Mouse (Mus musculus): ENCODE data around the gene Ndrg4.

Ndrg4 gene

DNA sequence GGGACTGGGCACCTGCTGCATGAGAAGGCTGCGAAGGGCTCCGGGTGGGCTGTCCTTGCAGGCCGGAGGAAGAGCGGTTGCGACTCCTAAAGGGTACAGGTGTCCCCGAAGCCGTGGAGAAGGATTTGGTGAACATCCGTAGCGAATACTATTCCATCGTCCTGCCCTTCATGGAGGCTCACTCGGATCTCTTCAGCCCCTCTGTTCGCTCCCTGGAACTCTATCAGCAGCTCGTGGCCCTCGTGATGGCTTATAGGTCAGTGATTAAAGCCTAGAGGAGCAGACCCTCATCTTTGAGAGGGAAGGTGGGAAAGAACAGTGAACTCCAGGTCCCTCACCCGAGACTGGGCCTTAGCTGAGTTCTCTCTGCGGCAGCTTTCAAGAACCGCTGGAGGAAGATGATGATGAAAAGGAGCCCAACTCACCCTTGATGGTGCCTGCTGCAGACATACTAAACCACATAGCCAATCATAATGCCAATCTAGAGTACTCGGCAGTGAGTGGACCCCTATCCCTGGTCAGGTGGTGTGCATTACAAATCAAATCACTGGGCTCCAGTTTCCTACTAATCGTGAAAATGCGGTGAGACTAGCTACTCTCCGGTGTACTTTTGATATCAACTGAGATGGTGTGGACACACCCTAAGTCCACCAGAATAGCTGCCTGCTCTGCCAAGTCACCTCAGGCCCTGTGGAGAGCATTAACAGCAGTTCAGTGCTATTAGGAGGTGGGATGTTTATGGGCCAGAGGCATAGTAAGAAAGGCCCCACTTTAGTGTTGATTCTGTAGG is 40.0 kb downstream of the Ndrg4 start:
- peak; percentile 37 for DNase-seq (ENCODE audit: low spot score)

DNA sequence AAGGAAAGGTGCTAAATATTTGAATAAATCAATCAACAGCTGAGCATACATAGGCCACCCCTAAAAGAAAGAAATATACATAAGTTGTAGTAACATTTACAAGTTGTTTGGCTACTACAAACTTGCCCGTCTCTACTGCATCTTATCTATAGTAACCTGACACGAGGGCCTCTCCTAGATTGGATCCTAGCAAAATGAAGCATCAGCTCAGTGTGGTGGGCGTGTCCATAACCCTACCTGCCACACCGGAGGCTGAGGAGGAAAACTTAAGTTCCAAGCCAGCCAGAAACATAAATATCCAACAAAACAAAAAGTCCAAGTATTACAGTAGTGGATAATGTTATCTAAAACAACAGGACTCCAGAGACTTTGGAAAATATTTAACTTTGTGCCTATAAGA is 50.8 kb downstream of the Ndrg4 start:
- DNase-seq (ENCODE audit: low spot score) = no peak

DNA sequence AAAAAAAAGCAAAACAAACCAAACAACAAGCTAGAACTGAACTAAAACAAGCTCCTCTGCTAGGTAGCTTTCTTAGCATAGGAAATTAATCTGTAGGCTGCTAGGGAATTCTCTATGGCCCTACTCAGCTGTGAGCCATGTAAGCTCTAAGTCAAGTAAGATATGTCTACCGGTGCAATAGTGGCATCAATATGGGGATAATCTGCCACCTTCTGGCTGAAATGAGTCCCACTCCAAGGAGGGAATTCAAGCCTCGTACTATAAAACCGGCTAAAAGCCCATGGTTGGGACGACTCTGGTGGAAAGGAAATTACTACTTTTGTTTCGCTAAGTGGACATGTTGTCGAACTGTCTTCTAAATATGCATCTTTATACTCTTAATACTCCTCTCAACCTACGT is 61.8 kb downstream of the Ndrg4 start:
- peak; percentile 18 for DNase-seq (ENCODE audit: low spot score)

DNA sequence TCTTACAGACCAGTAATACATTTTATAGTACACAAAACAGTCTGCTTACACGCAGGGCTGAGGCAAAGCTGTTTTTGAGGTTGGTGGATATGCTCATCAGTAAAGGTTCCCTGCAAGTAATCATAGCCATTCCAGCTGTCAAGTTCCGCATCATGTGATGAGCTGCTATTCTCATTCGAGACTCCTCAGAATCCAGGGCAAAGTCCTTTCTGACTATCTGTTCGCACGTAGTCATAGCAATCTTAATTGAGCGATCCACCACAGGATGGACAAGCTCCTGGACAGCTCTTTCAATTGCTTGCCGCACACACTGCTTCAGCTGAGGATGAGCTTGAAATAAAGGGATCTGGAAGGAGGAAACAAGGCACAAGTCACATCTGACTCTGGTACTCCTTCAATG is 65.0 kb downstream of the Ndrg4 start:
- peak; percentile 30 for DNase-seq (ENCODE audit: low spot score)

DNA sequence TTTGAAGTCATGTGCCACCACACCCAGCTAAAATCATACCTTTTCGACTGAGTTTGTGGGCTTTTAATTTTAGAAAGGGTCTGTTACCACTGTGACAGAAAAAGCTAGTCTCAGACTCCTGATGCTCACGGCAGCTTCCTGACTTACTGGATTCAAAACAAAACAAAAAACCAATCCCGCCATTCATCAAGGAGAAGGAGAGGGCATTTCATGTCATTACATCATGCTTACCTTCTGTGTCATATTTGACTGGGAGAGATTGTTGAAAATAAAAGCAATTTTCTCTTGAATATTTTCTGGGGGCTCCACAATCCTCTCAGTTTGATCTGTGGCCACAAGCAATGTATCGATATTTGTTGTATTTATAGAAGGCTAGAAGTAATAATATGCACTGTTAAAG is 71.2 kb downstream of the Ndrg4 start:
- DNase-seq (ENCODE audit: low spot score) = no peak

DNA sequence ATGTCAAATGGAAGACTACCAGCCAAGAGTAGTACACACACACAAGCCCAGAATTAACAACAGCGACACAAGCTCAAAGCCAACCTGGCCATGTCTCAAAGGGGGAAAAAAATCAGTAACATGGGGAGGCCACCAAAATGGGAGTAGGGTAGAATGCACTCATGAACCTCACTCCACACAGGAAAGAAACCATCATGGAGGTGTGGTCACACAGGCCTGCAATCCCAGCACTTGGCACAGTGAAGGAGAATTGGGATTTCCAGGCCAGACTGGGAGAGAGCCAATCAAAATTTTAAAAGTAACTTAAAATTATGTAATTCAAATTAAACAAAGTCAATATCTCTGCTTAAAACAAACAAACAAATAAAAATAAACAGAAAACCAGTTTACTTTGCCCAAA is 75.1 kb downstream of the Ndrg4 start:
- no peak for DNase-seq (ENCODE audit: low spot score)

DNA sequence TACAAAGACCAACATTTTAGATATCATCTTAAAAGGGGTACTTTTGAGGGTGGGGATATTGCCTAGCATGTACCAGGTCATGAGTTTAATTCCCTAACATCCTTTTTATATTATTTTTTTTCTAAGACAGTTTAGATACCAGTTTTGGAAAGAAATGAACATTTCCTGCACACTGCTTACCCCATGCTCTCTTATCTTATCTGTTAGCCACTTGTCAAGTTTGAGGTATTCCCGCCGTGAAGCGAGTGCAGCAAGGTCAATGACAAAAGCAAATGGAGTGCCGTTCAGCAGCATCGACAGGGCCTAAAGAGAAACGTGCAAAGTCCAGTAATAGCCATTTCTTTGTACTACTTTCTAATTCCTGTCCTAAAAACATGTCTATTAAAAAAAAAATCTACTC is 83.5 kb downstream of the Ndrg4 start:
- DNase-seq (ENCODE audit: low spot score) = no peak

DNA sequence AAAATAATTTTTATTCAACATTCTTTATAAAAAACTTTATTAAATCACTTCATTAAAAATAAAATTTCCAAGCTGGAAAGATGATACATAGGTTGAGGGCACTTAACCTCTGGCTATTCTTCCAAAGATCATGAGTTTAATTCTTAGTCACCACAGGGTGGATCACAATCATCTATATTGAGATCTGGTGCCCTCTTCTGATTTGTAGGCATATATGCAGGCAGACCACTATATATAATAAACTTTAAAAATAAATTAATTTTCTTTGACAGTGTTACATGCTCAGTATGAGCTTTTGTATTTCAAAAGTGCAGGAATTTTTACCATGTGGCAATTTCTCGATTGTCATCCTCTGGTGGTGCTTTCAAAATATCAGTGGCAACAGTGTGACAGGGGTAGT is 87.4 kb downstream of the Ndrg4 start:
- DNase-seq (ENCODE audit: low spot score) = no peak
